Mouse (Mus musculus) c-Kit-positive CD71-positive TER-119-negative erythroid progenitor cells, embryonic 14.5 days (primary cell): ENCODE data around the gene Shisal2a.
A peak's percentile ranks its signal among the peaks of the same experiment; 100 is the strongest.

Experiments used
- DNase-seq: peaks from one replicate; pipeline ENCODE4 v3.0.0-alpha.2; 2013; ENCODE audit warnings: low read depth

Gene Shisal2a

GRCm38 (mm10) chr4:108337817-108338216 is 45.3 kb downstream of the Shisal2a start:
- no peak for DNase-seq

GRCm38 (mm10) chr4:108336765-108337164 is 46.4 kb downstream of the Shisal2a start:
- no peak for DNase-seq

GRCm38 (mm10) chr4:108335413-108335812 is 47.7 kb downstream of the Shisal2a start:
- DNase-seq, result no peak

GRCm38 (mm10) chr4:108332041-108332440 is 51.1 kb downstream of the Shisal2a start:
- DNase-seq, result no peak

DNA sequence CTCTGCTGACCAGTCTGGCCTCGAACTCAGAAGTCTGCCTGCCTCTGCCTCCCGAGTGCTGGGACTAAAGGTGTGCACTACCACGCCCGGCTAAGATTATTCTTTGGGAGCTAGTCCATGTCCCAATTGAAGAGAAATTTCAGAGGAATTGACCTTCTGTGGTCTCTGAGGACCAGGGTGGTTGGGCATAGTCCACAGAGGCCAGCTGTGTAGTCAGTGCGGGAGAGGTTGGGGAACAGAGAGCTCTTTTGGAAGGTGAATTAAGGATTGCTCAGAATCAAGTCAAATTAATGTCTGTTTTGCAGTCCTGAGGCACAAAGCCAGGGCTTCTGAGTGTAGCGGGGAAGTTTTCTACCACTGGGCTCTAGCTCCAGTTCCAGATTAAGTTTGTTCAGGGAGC is 53.3 kb downstream of the Shisal2a start:
- DNase-seq, result no peak

DNA sequence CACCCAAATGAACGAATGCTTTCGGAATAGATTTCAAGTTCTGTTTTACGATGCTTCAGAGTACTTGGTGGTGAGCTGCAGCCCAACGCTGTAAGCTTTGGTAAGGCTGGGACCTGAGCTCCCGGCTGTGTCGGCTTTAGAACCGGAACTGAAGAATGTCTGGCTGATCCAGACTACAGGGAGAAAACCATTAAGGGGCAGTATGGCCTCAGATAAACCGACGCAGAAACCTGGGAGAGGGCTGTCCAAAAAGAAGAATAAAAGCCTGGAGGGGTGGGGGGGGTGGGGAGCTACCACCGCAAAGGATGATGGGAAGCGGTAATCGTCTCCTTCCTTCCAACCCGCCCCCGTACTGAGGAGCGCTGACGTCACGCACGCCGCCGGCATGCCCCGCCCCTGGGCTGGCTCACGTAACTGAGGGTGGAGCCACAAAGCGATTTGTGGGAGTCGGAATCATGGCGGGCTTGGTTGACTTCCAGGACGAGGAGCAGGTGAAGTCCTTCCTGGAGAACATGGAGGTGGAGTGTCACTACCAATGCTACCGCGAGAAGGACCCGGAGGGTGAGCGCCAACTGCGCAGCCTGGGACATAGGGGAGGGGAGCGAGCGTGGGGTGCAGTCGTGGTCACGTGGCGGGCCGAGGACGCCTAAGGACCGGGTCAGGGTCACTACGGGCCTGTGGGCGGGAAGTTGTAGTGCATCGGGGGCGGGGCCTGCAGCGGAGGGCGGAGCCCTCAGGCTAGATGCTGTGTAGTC is 55.2 kb downstream of the Shisal2a start, which contains the start of gene Coa7:
Coa7 (plus strand) TSS at position 411 of the 755 bp plus-strand sequence.
- peak; percentile 93 for DNase-seq

DNA sequence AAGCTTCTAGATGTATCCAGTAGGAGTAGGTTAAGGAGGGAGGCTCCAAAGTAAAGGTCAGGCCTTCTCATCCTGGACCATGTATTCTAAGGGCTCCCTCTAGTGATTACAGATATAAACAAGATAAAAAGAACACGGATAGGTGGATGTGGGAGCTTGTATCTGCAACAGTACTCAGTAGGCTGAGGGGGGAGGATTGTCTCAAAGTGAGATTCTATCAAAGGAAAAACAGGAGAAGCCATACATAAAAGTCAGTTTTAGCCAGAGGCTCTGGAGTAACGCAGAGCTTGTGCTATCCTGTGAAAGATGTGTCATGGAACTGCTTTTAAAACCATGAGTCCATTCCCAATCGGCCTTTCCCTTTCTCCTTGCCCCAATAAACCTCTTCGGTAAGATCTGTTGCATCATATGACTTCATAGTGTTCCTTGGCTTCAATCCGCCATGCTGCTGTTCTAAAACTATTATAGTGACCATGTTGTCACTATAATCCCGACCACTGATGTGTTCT is 56.0 kb downstream of the Shisal2a start:
- DNase-seq, result peak; percentile 13

GRCm38 (mm10) chr4:108323588-108323987 is 59.6 kb downstream of the Shisal2a start:
- DNase-seq, result no peak

DNA sequence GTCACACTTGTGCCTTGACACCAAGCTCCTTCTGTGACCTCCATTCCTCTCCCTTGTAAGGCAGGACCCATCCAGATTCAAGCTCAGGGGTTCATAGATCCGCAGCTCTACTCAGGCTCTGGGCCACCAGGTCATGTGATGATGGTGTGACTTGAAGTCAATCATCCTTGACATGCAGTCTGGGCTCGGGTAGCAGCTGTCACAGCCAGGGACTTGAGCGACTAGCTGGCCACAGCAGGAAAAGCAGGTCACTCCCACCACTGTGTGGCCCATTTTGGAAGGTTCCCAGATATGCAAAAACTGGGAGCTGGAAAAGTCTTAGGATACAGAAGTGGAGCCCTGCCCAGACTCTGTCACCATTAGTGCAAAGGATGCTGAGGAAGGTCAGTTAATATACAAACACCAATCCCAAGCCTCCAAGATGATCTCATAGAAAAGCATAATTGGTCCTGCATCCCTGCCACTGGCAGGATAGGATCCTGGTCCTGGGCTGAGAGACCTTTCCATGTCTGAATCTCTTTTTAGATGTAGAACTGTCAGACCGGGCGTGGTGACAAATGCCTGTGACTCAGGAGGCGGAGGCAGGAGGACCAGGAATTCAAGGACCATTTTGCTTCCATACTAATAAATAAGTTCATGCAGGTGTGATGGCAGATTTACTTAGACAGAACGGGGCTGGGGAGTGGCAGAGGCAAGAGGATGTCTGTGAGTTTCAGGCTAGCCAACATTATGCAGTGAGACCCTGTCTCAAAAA is 62.3 kb downstream of the Shisal2a start:
- DNase-seq, result no peak

- DNase-seq, result no peak
Measured at GRCm38 (mm10) chr4:108319747-108320146, 63.4 kb downstream of the Shisal2a start.

DNA sequence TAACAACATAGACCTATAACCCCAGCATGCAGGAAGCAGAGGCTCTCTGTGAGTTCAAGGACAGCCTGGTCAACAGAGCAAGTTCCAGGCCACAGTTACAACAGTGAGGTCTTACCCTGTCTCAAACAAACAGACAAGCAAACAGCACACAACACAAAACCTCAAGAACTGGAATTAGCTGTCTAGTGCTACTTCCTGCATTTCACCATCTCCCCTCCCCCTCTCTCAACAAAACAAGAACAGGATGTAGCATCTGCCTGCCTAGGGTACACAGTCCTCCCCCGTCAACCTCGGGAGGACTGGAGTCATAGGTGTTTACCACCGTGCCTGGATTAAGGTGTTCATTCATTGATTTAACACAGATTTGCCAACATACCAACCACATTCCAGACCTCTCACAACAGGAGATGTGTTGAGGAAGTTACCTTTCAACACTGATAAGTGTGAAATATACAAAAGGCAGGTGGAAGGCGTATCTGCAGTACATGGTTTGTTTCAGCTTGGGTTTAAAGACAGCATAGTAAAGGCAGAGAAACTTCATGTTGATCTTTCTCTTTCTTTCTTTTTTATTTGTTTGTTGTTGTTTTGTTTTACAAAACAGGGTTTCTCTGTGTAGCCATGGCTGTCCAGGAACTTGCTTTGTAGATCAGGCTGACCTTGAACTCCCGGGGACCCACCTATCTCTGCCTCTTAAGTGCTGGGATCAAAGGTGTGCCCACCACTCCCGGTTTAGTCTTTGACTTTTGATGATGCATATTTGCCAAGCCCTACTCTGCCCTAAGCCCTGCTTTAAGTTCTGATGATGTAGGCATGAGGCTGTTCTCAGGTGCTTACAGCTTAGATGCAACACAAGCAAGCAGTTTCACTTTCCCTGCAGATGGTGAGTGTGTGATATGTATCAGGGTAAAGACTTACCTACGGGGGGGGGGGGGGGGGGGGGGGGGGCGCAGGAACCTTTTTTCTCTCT is 64.2 kb downstream of the Shisal2a start:
- DNase-seq, result no peak
